Mouse (Mus musculus) heart, adult 11 months (tissue): Measurements from ENCODE around the gene Hbq1a.

Experiments
- DNase-seq: peaks from one replicate; pipeline ENCODE4 v3.0.0; 2022

Gene Hbq1a

GRCm38 (mm10) chr11:32331861-32332260 is 32.0 kb downstream of the Hbq1a start:
- DNase-seq, result no peak

DNA sequence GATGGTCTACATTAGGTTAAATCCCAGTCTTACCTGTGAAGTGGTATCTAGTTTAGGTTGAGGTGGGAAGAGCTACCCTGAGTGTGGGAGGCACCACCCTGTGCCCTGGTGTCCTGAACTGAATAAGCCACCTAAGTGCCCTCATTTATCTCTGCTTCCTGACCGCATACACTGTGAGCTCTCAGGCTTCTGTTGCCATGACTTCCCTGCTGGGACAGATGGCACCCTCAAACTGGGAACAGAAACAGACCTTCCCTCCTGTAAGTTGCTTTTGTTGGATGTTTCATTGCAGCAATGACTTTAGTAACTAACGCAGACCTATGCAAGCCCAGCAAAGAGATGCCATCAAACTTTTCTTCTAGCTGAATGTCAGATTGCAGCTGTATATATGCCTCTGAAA is 33.4 kb downstream of the Hbq1a start:
- DNase-seq, result no peak

GRCm38 (mm10) chr11:32336435-32336907 is 36.6 kb downstream of the Hbq1a start:
- DNase-seq, result peak; percentile 97

DNA sequence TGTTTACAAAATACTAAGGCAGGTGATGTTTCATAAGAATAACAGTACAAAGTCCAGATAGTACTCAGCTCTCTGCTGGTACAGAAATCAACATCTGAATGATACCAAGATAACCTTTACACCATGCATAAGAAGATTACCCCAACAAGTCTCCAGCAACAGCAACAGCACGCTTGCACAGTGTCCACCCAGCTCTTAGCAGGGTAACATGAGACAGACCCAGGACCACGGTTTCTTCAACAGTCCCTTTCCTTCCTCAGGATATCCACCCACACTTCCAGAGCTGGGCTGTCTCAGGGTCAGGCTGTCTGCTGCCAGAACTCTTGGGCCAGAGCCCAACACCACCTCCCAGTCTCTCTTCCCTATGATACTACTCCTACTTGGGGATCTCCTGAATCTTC is 39.3 kb downstream of the Hbq1a start:
- DNase-seq, result peak; percentile 98

- peak; percentile 84 for DNase-seq
These were observed 40.9 kb downstream of the Hbq1a start for GRCm38 (mm10) chr11:32340476-32341473.

GRCm38 (mm10) chr11:32342770-32343191 is 42.9 kb downstream of the Hbq1a start:
- no peak for DNase-seq

DNA sequence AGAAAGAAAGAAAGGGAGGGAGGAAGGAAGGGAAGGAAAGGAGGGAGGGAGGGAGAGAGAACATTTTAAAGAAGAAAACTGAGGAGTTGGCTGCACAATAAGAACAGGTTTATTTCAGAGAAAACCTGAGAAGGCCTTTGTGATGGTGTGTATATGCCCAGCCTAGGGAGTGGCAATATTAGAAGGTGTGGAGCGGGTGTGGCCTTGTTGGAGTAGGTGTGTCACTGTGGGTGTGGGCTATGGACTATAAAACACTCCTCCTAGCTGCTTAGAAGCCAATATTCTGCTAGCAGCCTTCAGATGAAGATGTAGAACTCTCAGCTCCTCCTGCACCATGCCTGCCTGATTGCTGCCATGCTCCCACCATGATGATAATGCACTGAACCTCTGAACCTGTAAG is 43.5 kb downstream of the Hbq1a start:
- DNase-seq, result no peak

- DNase-seq, result no peak
These were observed 45.8 kb downstream of the Hbq1a start for GRCm38 (mm10) chr11:32345504-32346297.

DNA sequence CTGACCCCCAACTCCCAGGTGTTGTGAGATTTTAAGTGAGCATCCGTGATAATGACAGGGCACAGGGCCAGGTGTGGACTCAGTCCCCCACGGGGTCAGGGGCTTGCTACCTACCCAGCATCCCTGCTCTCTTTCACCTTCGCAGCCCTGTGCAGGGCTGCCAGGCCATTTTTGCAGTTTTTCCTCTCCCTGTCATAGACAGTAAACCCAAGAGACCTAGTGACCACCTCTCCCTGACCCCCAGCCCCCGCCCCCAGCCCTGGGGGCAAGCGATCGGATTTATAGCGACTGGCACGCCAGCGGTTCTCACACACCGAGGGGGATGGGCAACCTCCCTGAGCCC is 47.4 kb downstream of the Hbq1a start:
- peak; percentile 94 for DNase-seq

- peak; percentile 97 for DNase-seq
These were observed 48.0 kb downstream of the Hbq1a start, which contains the start of gene Sh3pxd2b for GRCm38 (mm10) chr11:32347607-32348432. Gene Sh3pxd2b (plus strand): TSS chr11:32347820.

GRCm38 (mm10) chr11:32348433-32349283 is 48.8 kb downstream of the Hbq1a start:
- peak; percentile 93 for DNase-seq

GRCm38 (mm10) chr11:32349284-32349953 is 49.5 kb downstream of the Hbq1a start:
- DNase-seq, result peak; percentile 97
